Mouse (Mus musculus): ENCODE data around the gene Zfp266.
"Not testable (repeated sequence)": the region's sequence is repeated elsewhere in the genome, so short reads cannot be mapped to it uniquely, and the experiment has no call there.

- not testable (repeated sequence) for TF ChIP-seq CTCF (IDR thresholded peaks at IDR 0.05 in 2 of 3, conservative IDR thresholded peaks at IDR 0.05 in 1 of 3; ENCODE audit: control insufficient read depth in 1 of 3, insufficient read depth in 1 of 3, low read depth in 2 of 3, low read length in 3 of 3, poor library complexity in 1 of 3, severe bottlenecking in 1 of 3); ZKSCAN1 (IDR thresholded peaks at IDR 0.05; ENCODE audit: low read depth, low read length); EP300 (IDR thresholded peaks at IDR 0.05; ENCODE audit: low read depth in 1 of 2, low read length in 2 of 2); MAX (IDR thresholded peaks at IDR 0.05; ENCODE audit: low read length); GATA1 (IDR thresholded peaks at IDR 0.05; ENCODE audit: low read depth, low read length)
Measured at GRCm38 (mm10) chr9:20565326-20566030, 44.3 kb upstream of the Zfp266 start.
